Mouse (Mus musculus) kidney, postnatal 10 days (tissue): ENCODE results near the gene Rftn1.
A peak's percentile ranks its signal among the peaks of the same experiment; 100 is the strongest.

Experiments
- DNase-seq: peaks from one replicate; pipeline ENCODE4 v3.0.0; 2021; ENCODE audit warnings: mixed read lengths

The Rftn1 gene

GRCm38 (mm10) chr17:49976678-49977423 is 213.6 kb downstream of the Rftn1 start:
- no peak for DNase-seq

- no peak for DNase-seq
These were observed 215.0 kb downstream of the Rftn1 start for GRCm38 (mm10) chr17:49975481-49975880.

- no peak for DNase-seq
These were observed 215.5 kb downstream of the Rftn1 start for GRCm38 (mm10) chr17:49974996-49975395.

- DNase-seq: no peak
These were observed 218.3 kb downstream of the Rftn1 start for GRCm38 (mm10) chr17:49972164-49972563.

GRCm38 (mm10) chr17:49971057-49971456 is 219.4 kb downstream of the Rftn1 start:
- no peak for DNase-seq

GRCm38 (mm10) chr17:49968467-49969207 is 221.8 kb downstream of the Rftn1 start:
- peak; percentile 79 for DNase-seq

GRCm38 (mm10) chr17:49965846-49966762 is 224.4 kb downstream of the Rftn1 start:
- DNase-seq: no peak

- no peak for DNase-seq
These were observed 225.4 kb downstream of the Rftn1 start for GRCm38 (mm10) chr17:49965035-49965434.

GRCm38 (mm10) chr17:49964471-49964870 is 226.0 kb downstream of the Rftn1 start:
- no peak for DNase-seq

GRCm38 (mm10) chr17:49959021-49959420 is 231.5 kb downstream of the Rftn1 start:
- DNase-seq: no peak

- peak; percentile 51 for DNase-seq
These were observed 238.4 kb downstream of the Rftn1 start for GRCm38 (mm10) chr17:49951856-49952607.

GRCm38 (mm10) chr17:49951491-49951855 is 239.0 kb downstream of the Rftn1 start:
- peak; percentile 89 for DNase-seq

- peak; percentile 17 for DNase-seq
These were observed 247.8 kb downstream of the Rftn1 start for GRCm38 (mm10) chr17:49942674-49943073.
